Mouse (Mus musculus) hindbrain, embryonic 12.5 days (tissue): ENCODE results near the gene Cfap61. TPM values are rescaled to one million over a fixed set of nuclear protein-coding genes. Genes with fewer than 3 reads are reported as not detected.

Experiments used
- ATAC-seq: fragments of 200-750 bp; cut with Nextera tagmentation; 2 replicates; pipeline ENCODE4 v1.8.0; 2017; ENCODE audit warnings: moderate TSS enrichment; ENCODE audit not compliant: low FRiP score
- H3K27ac ChIP-seq: fragments of 300-500 bp; sonication (generic); 2 replicates; pipeline ENCODE4 v1.5.1; 2016; ENCODE audit warnings: mild to moderate bottlenecking
- H3K27me3 ChIP-seq: fragments of 300-500 bp; sonication (generic); 2 replicates; pipeline ENCODE4 v1.6.1; 2016; ENCODE audit warnings: mild to moderate bottlenecking
- H3K36me3 ChIP-seq: fragments of 300-500 bp; sonication (generic); 2 replicates; pipeline ENCODE4 v1.6.1; 2016; ENCODE audit warnings: mild to moderate bottlenecking
- H3K4me1 ChIP-seq: fragments of 300-500 bp; sonication (generic); 2 replicates; pipeline ENCODE4 v1.6.1; 2016
- H3K4me2 ChIP-seq: fragments of 300-500 bp; sonication (generic); replicated peaks from 2 replicates; pipeline ENCODE4 v1.6.1; 2016; ENCODE audit warnings: mild to moderate bottlenecking
- H3K4me3 ChIP-seq: fragments of 300-500 bp; sonication (generic); 2 replicates; pipeline ENCODE4 v1.5.1; 2016; ENCODE audit warnings: mild to moderate bottlenecking
- H3K9ac ChIP-seq: fragments of 300-500 bp; sonication (generic); 2 replicates; pipeline ENCODE4 v1.6.1; 2016; ENCODE audit warnings: mild to moderate bottlenecking, moderate library complexity
- H3K9me3 ChIP-seq: fragments of 300-500 bp; sonication (generic); replicated peaks from 2 replicates; pipeline ENCODE4 v1.6.1; 2016; ENCODE audit warnings: mild to moderate bottlenecking
- WGBS: fragments of 180-500 bp; shearing (Covaris S2); methylation state at CpG from one replicate; pipeline ENCODE4 v1.1.7; 2016; 5-methylcytosine and 5-hydroxymethylcytosine counted together
- polyA plus RNA-seq: library from polyadenylated mRNA; unstranded; fragments of >200 nt; fragmentation: Nextera tagmentation; extraction: Ambion mirVana; gene quantifications from 2 replicates; pipeline ENCODE4 v1.2.1, GENCODE M21; 2016

Cfap61 gene
- polyA plus RNA-seq, 1 experiment from 2014 or later: 3.6 TPM

DNA sequence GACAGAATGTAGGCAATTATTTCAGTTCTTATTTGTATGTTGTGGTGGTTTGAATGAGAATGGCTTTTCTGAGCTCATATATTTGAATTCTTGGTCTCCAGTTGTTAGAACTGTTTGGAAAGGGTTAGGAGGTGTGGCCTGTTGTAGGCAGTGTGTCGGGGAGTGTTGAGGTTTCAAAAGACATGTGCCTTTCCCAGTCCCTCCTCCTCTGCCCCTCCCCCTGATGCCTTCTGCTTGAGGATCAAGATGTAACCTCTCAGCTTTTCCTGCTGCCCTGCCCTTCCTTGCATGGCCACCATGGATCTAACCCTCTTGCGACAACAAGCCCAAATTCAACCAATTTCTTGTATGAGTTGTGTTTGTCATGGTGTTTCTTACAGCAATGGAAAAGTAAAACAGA lies 53.2 kb downstream of the Cfap61 start:
- Histone ChIP-seq H3K9me3 (no peaks in the 10 kb centered on the region), H3K4me3 (no peak overlapping the region), H3K27me3 (no peaks in the 10 kb centered on the region), H3K27ac (no peak overlapping the region), H3K4me1 (0 out of 2 replicates have a peak, but pooled peaks cover 4% of the 10 kb centered on the region), H3K4me2 (no peak overlapping the region), H3K9ac (no peak overlapping the region), H3K36me3 (no peaks in the 10 kb centered on the region)
- no peak for ATAC-seq
- WGBS: 84% methylated on average over 2 of the region's 2 CpGs

GRCm38 (mm10) chr2:145990446-145990845 lies 55.9 kb downstream of the Cfap61 start:
- no peak overlapping the region for H3K27ac ChIP-seq
- H3K36me3 ChIP-seq: no peaks in the 10 kb centered on the region
- no peak overlapping the region for H3K4me2 ChIP-seq
- H3K9ac ChIP-seq: no peak overlapping the region
- 0 out of 2 replicates have a peak, but pooled peaks cover 3% of the 10 kb centered on the region for H3K4me1 ChIP-seq
- no peak for ATAC-seq
- H3K4me3 ChIP-seq: no peak overlapping the region
- no peaks in the 10 kb centered on the region for H3K9me3 ChIP-seq
- 41% methylated on average over 2 of the region's 2 CpGs for WGBS
- no peaks in the 10 kb centered on the region for H3K27me3 ChIP-seq

DNA sequence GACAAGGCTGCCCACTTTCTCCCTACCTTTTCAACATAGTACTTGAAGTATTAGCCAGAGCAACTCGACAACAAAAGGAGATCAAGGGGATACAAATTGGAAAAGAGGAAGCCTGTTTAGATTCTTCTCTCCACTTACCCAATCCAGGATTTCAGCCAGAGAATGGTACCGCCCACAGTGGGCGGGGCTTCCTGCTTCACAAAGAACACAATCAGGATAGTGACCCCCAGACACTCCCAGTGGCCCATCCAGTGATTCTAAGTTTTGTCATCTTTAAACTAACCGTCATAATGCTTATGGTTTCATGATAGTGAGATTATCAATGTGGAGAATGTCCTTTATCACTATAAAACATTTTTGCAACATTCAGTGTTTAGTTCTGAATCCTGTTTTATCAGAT lies 61.9 kb downstream of the Cfap61 start:
- Histone ChIP-seq H3K9ac (no peak overlapping the region), H3K27ac (no peak overlapping the region), H3K9me3 (no peaks in the 10 kb centered on the region), H3K4me2 (no peak overlapping the region), H3K36me3 (no peaks in the 10 kb centered on the region), H3K4me3 (no peak overlapping the region), H3K4me1 (no peaks in the 10 kb centered on the region), H3K27me3 (no peaks in the 10 kb centered on the region)
- no peak for ATAC-seq
- 73% methylated on average over 4 of the region's 4 CpGs for WGBS

GRCm38 (mm10) chr2:145997956-145998525 lies 63.5 kb downstream of the Cfap61 start:
- WGBS: 89% methylated on average over 5 of the region's 5 CpGs
- Histone ChIP-seq H3K27me3 (no peaks in the 10 kb centered on the region), H3K36me3 (no peaks in the 10 kb centered on the region), H3K4me2 (no peak overlapping the region), H3K4me1 (no peaks in the 10 kb centered on the region), H3K27ac (no peak overlapping the region), H3K9ac (no peak overlapping the region), H3K9me3 (no peaks in the 10 kb centered on the region), H3K4me3 (no peak overlapping the region)
- no peak for ATAC-seq

DNA sequence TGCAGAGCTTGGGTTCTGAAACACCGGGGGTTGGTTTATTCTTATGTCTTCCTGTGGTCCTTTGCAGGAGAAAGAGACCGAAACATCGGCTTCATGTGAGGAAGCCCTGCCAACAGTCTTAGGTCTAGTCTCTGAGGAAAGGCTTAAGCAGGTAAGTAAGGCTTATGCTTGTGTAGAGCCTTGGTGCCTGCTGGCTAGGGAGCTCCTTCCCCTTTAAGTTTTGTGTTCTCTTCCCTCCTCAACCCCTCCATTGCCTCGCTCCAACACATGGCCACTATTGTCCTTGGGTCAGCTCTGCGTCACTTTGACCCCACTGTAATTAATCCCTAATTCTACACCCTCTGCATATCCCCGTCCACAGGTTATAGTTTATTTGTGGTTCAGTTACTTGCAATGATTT lies 74.2 kb downstream of the Cfap61 start:
- Histone ChIP-seq H3K4me2 (no peak overlapping the region), H3K9me3 (no peaks in the 10 kb centered on the region), H3K4me3 (no peak overlapping the region), H3K36me3 (no peaks in the 10 kb centered on the region), H3K27me3 (no peaks in the 10 kb centered on the region), H3K27ac (no peak overlapping the region), H3K9ac (no peak overlapping the region), H3K4me1 (0 out of 2 replicates have a peak, but pooled peaks cover 7% of the 10 kb centered on the region)
- 84% methylated on average over 6 of the region's 6 CpGs for WGBS
- no peak for ATAC-seq

DNA sequence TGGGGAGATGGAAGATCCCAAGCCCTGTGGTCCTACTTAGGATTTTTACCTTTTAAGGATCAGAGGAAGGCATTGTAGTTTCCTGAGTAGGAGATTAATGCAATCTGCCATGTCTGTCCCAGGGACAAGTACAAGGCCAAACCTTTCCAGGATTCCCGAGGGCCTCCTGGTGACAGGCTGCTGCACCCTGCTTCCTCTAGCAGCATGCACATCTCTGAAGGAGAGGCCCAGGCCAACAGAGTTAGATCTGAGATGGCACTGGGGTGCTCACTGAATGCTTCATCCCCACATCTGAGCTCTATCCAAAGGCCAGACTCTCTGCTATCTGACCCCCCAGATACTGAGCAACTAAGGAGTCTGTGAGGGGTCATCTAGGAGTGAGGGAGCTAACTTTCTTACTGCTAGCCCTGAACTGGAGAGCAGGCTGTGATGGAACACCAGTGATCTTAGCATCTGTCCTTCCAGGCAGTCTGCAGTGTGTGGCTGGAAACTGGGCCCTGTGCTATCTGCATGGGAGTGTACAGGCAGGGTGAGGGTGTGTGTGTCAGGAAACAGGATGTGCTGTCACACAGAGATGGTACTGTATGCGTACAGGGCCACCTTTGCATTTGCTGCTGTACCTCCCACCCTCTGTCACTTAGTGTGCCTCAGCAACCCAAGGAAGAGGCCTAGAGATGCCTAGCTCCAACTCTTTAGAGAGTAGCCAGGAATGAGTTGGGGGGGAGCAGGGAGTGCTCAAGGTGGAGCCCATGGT lies 75.2 kb downstream of the Cfap61 start:
- Histone ChIP-seq H3K9me3 (no peaks in the 10 kb centered on the region), H3K27ac (no peak overlapping the region), H3K27me3 (no peaks in the 10 kb centered on the region), H3K4me3 (no peak overlapping the region), H3K4me2 (no peak overlapping the region), H3K9ac (no peak overlapping the region), H3K4me1 (0 out of 2 replicates have a peak, but pooled peaks cover 7% of the 10 kb centered on the region), H3K36me3 (no peaks in the 10 kb centered on the region)
- WGBS: 72% methylated on average over 2 of the region's 2 CpGs
- ATAC-seq: no peak

DNA sequence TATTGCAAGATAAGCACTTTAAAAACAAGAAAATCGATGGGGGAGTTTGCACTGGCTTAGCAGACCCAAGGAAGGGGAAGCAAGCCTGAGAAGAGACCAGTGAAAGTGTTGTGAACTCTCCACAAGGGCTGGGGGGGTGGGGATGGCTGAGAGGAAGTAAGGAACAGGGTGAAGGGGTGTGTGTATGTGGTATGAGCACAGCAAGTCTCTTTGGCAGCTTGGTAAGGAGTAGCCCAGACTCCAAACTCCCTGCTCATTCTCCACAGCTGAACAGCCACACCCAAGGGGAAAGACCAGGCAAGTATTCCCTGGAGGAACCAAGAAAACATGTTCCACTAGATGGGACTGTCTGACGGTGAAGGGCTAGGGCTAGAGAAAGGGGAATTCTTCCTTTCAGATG lies 76.2 kb downstream of the Cfap61 start:
- no peak for ATAC-seq
- Histone ChIP-seq H3K4me3 (no peak overlapping the region), H3K9me3 (no peaks in the 10 kb centered on the region), H3K4me2 (no peak overlapping the region), H3K36me3 (no peaks in the 10 kb centered on the region), H3K27me3 (no peaks in the 10 kb centered on the region), H3K4me1 (peaks cover 12% of the 10 kb centered on the region), H3K27ac (no peak overlapping the region), H3K9ac (no peak overlapping the region)
- 55% methylated on average over 2 of the region's 2 CpGs for WGBS

GRCm38 (mm10) chr2:146015341-146016186 lies 81.0 kb downstream of the Cfap61 start:
- H3K27me3 ChIP-seq: no peaks in the 10 kb centered on the region
- no peaks in the 10 kb centered on the region for H3K36me3 ChIP-seq
- peaks cover 10% of the 10 kb centered on the region for H3K4me1 ChIP-seq
- H3K9me3 ChIP-seq: no peaks in the 10 kb centered on the region
- no peak overlapping the region for H3K27ac ChIP-seq
- WGBS: 55% methylated on average over 8 of the region's 8 CpGs
- no peak overlapping the region for H3K4me3 ChIP-seq
- H3K4me2 ChIP-seq: no peak overlapping the region
- H3K9ac ChIP-seq: no peak overlapping the region
- peak; percentile 66; the same call in 1 of the 2 replicates for ATAC-seq

DNA sequence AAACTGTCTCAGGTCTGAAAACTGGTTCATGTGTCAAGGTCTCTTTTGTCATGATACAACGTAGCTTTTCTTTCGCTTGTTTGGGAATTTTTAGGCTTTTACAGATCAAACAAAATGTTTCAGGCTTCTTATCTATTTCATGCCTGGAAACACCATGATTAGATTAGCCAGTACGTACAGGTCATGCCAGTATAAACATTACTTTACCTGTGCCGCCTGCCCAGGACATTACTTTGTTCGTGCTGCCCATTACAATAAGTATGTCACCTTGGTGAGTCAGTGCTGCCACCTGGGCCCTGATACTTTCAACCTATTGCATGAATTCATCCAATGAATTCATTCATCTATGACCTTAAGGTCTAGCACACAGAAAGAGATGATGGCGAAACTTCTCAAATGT lies 88.3 kb downstream of the Cfap61 start:
- Histone ChIP-seq H3K36me3 (no peaks in the 10 kb centered on the region), H3K9ac (no peak overlapping the region), H3K4me2 (no peak overlapping the region), H3K4me3 (no peak overlapping the region), H3K4me1 (no peaks in the 10 kb centered on the region), H3K27ac (no peak overlapping the region), H3K27me3 (no peaks in the 10 kb centered on the region), H3K9me3 (no peaks in the 10 kb centered on the region)
- ATAC-seq: no peak
- 91% methylated on average over 6 of the region's 6 CpGs for WGBS

GRCm38 (mm10) chr2:146043640-146044039 lies 109.1 kb downstream of the Cfap61 start:
- Histone ChIP-seq H3K4me3 (no peak overlapping the region), H3K4me2 (no peak overlapping the region), H3K36me3 (no peaks in the 10 kb centered on the region), H3K9me3 (no peaks in the 10 kb centered on the region), H3K27me3 (no peaks in the 10 kb centered on the region; the same call in 1 of the 2 replicates), H3K4me1 (peaks cover 8% of the 10 kb centered on the region), H3K27ac (no peak overlapping the region), H3K9ac (no peak overlapping the region)
- WGBS: 94% methylated on average over 5 of the region's 5 CpGs
- ATAC-seq: no peak

DNA sequence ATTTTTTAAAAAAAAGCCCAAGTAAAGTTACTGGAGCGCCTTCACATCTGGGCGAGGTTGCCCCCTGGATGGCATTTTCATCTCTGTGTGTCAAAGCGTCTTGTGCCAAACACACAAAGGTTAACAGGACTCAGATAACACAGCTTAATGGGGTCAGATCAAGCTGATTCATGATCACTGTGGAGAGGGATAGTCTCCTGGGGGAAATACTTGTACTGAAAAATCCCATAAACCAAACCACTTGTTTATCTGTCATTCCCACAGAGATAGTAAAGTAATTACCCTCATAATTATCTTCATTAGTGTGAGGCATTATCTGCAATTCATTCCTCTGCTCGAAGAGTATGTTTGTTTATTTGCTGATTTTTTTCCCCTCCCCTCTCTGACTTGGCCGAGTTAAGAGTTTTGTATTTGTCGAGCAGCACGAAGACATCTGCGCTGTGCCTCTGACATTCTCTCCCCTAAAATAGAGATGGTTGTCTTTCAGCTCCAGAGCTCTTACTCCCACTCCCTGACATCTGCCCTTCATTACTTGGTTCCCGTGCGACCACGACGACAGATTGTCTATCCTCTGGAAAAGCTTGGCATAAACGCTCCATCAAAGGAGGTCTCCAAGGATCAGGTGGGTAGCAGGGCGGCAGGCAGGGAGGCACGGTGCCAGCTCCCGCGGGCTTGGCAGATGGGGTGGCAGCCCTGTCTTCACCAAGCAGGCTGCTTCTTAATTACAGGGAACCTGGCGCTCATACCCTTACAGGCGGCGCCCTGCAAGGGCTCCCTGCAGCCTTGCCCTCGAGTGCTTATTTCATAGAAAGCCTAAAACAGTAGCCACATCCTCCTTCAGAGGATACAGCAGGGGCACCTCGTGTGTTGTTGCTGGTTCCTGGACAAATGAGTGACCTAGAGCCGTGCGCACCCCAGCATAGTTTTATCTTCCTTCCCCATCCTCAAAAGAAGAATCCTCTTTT lies 110.6 kb downstream of the Cfap61 start:
- 44% methylated on average over 24 of the region's 24 CpGs for WGBS
- H3K4me1 ChIP-seq: peaks cover 8% of the 10 kb centered on the region
- no peak overlapping the region for H3K4me3 ChIP-seq
- no peaks in the 10 kb centered on the region for H3K9me3 ChIP-seq
- H3K36me3 ChIP-seq: no peaks in the 10 kb centered on the region
- H3K9ac ChIP-seq: no peak overlapping the region
- no peaks in the 10 kb centered on the region; the same call in 1 of the 2 replicates for H3K27me3 ChIP-seq
- peak; percentile 74 for ATAC-seq
- 0 out of 2 replicates have a peak overlapping the region, but pooled peaks have one; percentile 2 for H3K4me2 ChIP-seq
- peak overlapping the region; percentile 44; the same call in 1 of the 2 replicates for H3K27ac ChIP-seq
